Mouse (Mus musculus): ENCODE measurements around the gene Ctdsp2.

The Ctdsp2 gene

GRCm38 (mm10) chr10:126963821-126964220 lies 14.7 kb upstream of the Ctdsp2 start:
- DNase-seq: no peak

- DNase-seq: no peak
Measured at GRCm38 (mm10) chr10:126971363-126972050, 7.0 kb upstream of the Ctdsp2 start.

GRCm38 (mm10) chr10:126972051-126972725 lies 6.3 kb upstream of the Ctdsp2 start:
- peak; percentile 91 for DNase-seq

GRCm38 (mm10) chr10:126972988-126973387 lies 5.5 kb upstream of the Ctdsp2 start:
- no peak for DNase-seq

DNA sequence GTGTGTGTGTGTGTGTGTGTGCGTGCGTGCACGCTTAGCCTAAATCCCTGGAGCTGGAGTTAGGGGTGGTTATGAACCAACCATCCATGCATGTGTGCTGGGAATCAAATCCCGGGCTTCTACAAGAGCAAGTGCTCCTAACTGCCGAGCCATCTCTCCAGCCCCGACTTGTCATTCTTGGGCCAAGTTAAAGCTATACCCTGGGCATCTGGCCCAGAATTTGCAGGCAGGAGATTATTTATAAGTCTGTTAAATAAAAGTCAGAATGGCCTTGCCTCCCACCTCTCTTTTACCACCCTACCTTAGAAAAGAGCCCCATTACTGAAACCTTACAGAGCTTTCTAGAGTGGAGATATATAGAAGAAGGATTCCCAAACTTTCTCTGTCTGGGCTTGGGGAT lies 2.8 kb upstream of the Ctdsp2 start:
- no peak for DNase-seq

DNA sequence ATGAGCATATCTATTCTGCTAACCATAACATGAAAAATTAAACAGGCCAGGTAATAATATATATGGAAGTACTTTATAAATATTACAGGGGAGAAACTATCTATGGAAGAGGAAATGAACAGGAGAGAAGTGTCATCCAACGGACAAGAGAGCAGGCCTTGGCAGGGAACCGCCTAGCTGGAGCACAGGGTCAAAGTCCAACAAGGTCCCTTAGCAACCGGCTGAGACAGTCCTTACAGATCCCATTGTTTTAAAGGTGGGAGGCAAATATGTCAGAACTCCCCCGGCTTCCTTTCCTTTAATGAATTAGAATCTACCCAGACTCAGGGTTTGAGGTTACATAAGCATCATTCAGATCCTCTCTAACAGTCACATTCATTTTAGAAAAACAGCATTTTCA lies 1.4 kb upstream of the Ctdsp2 start:
- DNase-seq: no peak

GRCm38 (mm10) chr10:126979121-126979635 lies 661 bp downstream of the Ctdsp2 start:
- DNase-seq: peak; percentile 75

DNA sequence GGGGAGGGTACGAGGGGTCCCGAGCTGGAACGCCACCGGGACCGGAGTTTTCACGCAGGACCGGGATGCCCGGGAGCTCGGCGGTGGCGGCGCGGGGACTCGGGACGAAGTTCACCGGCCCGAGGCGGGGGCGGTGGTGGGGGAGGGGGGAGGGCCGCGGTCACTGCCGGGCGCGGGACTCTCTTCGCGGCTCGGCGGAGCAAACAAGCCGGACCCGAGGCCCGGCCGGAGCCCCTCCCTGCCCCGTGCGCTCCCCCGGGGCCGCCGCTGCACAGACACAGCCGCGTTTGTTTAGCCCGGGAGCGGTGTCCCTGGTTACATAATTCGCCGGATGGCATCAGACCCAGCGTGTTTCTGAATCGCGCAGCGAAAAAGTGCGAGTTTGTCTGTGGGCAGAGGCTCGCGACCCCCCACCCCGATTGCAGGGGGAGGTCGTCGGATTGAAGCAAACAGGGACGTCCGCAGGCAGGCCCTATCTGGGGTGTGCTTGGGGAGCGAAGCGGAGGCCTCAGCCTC lies 1.2 kb downstream of the Ctdsp2 start:
- DNase-seq: peak; percentile 66

DNA sequence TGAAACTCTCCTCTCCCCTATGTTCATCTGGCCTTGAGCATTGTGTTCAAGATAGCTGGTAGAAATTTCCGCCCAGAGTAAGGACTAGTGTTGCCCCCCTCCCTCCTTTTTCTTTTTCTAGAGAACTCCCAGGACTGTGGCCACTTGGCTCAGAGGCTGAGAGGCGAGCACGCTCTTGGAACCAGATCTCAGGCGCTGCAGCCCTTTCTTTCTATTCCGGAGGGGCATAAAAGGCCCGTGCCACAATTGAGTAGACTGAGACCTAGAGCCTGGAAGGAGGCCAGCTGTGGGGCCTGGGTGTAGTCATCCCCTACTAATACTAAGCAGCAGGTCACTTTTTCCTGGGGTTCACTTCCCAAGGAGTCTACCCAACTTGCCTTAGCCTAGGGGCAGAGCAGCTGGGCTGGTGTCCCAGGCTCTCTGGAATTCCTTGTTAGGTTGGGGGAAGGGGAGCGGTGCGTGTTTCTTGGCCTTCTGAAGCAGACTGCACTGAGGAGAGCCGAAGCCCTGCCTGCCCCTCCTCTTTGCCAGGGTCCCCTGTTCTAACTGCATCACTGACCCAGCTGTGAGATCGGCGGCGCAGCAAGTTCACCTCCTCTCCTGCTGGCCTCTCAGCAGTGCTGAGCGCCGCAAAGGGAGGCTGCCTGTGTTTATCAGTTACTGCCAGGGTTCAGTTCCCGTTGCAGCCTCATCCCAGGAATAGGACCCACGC lies 1.9 kb downstream of the Ctdsp2 start:
- peak; percentile 67 for DNase-seq

- peak; percentile 64 for DNase-seq
Measured at GRCm38 (mm10) chr10:126980933-126981530, 2.5 kb downstream of the Ctdsp2 start.

GRCm38 (mm10) chr10:126981746-126982145 lies 3.2 kb downstream of the Ctdsp2 start:
- peak; percentile 14 for DNase-seq

GRCm38 (mm10) chr10:126983193-126983725 lies 4.7 kb downstream of the Ctdsp2 start:
- DNase-seq: no peak

DNA sequence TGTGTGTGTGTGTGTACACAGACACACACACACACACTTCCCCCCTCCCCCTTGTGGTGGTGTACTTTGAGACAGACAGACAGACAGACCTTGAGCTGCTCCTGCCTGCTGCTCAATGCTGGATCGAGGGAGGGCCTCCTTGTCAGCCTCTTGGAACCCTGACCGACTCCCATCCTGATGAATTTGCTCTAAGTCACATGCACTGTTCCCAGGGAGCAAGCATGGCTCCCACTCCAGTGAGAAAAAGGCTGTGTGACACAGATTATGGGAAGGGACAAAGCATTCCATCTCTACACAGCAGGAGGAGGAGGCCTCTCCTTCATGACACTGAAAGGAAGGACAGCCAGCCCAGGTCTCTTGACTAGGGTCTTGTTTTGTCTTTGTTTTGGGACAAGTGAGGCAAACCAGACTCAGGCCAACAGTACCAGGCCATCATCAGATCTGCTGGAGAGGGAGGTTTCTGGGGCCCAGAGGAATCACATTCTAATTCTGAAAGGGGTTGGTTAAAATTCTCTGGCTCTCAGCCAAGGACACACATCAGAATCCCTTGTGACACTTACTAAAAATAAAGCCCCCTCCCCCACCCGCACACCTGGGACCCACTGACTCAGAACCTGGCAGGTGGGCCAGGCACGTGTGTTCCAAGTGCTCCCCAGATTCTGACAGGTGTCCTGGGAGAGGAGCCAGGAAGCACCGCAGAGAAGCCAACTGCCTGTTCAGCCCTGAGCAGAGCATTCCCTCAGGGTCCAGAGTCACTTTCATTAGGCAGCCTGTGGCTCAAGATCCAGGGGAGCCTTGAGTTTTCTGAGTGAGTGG lies 5.9 kb downstream of the Ctdsp2 start:
- peak; percentile 49 for DNase-seq

DNA sequence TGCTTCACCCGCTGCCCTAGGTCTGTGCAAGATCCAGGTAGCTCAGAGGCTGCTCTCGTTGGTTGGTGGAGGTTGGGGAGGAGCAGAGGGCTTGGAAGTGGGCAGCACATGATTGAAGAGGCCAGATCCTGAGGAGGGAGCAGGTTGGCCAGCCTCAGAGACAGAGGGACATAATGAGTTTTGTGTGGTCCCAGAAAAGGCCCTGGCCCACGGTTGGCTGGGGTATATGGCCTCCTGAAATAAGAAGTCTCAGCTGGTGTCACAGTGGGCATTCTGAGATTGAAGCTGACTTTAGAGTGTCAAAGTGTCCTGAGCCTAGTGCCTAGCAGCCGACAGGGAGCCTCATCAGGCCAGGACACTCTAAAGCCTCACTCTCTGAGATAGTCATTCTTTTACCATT lies 6.6 kb downstream of the Ctdsp2 start:
- DNase-seq: no peak

DNA sequence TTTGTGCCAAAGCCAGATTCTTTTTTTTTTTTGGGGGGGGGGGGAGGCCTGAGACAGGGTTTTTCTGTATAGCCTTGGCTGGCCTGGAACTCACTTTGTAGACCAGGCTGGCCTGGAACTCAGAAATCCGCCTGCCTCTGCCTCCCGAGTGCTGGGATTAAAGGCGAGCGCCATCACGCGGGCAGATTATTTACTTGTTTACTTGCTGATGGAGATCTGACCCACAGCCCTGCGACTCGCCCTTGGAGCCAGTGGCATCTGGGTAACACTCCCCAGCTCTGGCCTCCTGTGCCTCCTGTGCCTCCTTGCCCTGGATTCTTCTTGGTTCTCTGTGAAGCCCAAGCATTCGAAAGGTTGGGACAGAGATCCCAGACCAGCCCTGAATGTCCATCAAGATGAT lies 7.1 kb downstream of the Ctdsp2 start:
- DNase-seq: no peak

GRCm38 (mm10) chr10:126986541-126986961 lies 8.0 kb downstream of the Ctdsp2 start:
- peak; percentile 78 for DNase-seq

- DNase-seq: peak; percentile 17
Measured at GRCm38 (mm10) chr10:126987183-126988118, 8.9 kb downstream of the Ctdsp2 start.

GRCm38 (mm10) chr10:126988513-126989165 lies 10.1 kb downstream of the Ctdsp2 start:
- no peak for DNase-seq

GRCm38 (mm10) chr10:126990313-126991056 lies 12.0 kb downstream of the Ctdsp2 start:
- peak; percentile 91 for DNase-seq
